Mouse (Mus musculus) testis, adult 2 months (tissue): ENCODE results near the gene Ptgds. TPM values are rescaled to one million over a fixed set of nuclear protein-coding genes. Genes with fewer than 3 reads are reported as not detected.

Experiments
- H3K27ac ChIP-seq: fragments of 200-500 bp; 2 replicates; pipeline ENCODE4 v1.5.1; 2012; ENCODE audit warnings: low read depth, low read length; ENCODE audit not compliant: control insufficient read depth, insufficient read depth
- H3K27me3 ChIP-seq: fragments of 200-500 bp; 2 replicates; pipeline ENCODE4 v1.6.1; 2012; ENCODE audit warnings: mild to moderate bottlenecking, low read length, moderate library complexity; ENCODE audit not compliant: control insufficient read depth, insufficient read depth
- H3K36me3 ChIP-seq: fragments of 200-500 bp; 2 replicates; pipeline ENCODE4 v1.6.1; 2012; ENCODE audit warnings: mild to moderate bottlenecking, low read length; ENCODE audit not compliant: control insufficient read depth, insufficient read depth
- H3K4me1 ChIP-seq: fragments of 200-500 bp; 2 replicates; pipeline ENCODE4 v1.6.1; 2012; ENCODE audit warnings: low read length; ENCODE audit not compliant: control insufficient read depth, insufficient read depth
- H3K4me3 ChIP-seq: fragments of 200-500 bp; 2 replicates; pipeline ENCODE4 v1.5.1; 2012; ENCODE audit warnings: low read depth, mild to moderate bottlenecking, low read length, moderate library complexity, mixed read lengths; ENCODE audit not compliant: control insufficient read depth
- CTCF ChIP-seq: fragments of 200-500 bp; IDR thresholded peaks from 2 replicates; pipeline ENCODE4 v1.5.1; 2012; ENCODE audit warnings: low read depth, mild to moderate bottlenecking, inconsistent platforms, low read length, moderate library complexity; ENCODE audit not compliant: control insufficient read depth, insufficient read depth, insufficient replicate concordance
- POLR2A ChIP-seq: fragments of 200-500 bp; IDR thresholded peaks from 2 replicates; pipeline ENCODE4 v1.6.1; 2012; ENCODE audit warnings: low read depth, mild to moderate bottlenecking, inconsistent platforms, low read length, moderate library complexity; ENCODE audit not compliant: control insufficient read depth
- polyA plus RNA-seq: library from polyadenylated mRNA; depleted of rRNA; stranded (reverse); fragments of >200 nt; gene quantifications from 2 replicates; pipeline ENCODE4 v1.2.3, GENCODE M21; 2012

Ptgds gene
- polyA plus RNA-seq, 1 experiment, result 311 TPM

DNA sequence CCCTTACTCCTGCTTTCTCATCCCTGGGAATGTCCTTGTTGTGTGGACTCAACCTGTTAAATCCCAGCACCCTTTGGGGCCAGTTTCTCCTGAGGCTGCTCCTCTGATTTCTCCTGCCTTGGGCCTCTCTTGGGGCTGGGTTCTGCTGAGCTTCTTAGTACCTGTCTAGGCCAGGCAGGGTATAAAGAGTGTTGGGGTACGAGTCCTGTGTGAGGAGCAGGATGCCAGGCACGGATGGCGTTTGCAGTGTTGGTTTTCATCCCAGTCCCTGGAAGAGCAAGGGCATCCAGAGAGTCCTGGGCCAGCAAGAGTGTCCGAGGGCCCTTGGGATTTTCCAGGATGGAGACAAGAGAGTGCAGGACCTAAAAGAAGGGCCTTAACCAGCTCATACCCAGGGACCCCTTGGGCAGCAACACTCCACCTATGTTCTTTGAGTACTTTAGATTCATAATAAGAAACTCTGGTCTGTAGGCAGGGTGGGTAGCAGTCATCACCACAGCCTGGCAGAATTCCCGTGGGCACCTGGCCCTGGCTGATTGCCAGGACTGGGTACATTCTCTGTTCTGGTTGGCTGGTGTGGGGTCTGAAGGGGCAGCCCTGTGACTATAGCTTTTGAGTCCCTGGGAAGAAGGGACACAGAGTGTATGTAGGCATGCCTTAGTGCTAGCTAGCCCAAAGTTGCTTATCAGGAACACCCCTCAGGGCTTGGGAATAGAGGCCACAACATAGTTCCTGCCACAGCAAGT is 40.2 kb downstream of the Ptgds start:
- Histone ChIP-seq H3K4me1 (peaks cover 9% of the 10 kb centered on the region), H3K27ac (no peak overlapping the region)

DNA sequence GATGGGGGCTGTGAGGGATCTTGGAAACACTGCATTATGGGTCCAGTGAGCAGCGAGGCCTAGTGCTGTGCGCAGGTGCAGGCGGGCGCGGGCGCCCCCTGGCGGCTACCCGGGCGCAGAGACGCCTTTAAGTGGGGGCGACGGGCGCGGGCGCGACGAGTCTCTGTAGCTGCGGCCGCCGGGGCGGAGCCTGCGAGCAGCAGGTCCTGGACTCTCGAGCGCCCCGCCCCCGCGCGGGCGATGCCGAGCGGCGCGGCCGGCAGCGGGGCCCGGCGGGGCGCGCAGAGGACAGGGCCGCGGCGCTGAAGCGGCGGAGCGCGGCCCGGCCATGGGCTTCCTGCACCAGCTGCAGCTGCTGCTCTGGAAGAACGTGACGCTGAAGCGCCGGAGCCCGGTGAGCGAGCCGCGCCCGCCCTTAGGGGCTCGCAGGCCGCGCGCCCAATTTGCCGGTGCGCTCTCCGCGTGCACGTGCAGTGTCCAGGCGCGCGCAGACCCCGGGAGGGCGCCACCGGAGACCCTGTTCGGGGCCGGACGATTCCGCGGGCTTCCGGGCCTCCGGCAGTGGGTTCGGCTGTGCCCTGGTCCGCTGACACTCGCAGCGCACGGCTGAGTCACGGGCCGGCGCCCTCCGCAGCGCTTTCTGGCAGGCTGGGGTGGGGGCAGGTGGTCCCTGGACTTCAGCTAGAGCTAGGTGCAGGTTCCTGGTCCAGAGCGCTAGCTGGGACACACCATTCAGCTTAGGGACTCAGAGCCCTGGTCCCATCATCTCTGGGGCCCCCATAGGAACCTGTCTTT is 41.2 kb downstream of the Ptgds start, which contains the start of gene Abca2:
Gene Abca2, plus strand, starts transcription at position 262 of the 795 bp plus-strand sequence.
- TF ChIP-seq POLR2A (peak; percentile 9; the same call in 1 of the 2 replicates), CTCF (peak; percentile 92)
- H3K4me1 ChIP-seq, result peaks cover 9% of the 10 kb centered on the region
- no peaks in the 10 kb centered on the region for H3K27me3 ChIP-seq
- no peaks in the 10 kb centered on the region for H3K36me3 ChIP-seq
- peak within 1 kb of the TSS; percentile 30 for H3K27ac ChIP-seq
- peak within 1 kb of the TSS; percentile 79 for H3K4me3 ChIP-seq

More for the DNA sequence above, 40.2 kb downstream of the Ptgds start:
- Histone ChIP-seq H3K27me3 (no peaks in the 10 kb centered on the region), H3K4me3 (no peak overlapping the region), H3K36me3 (no peaks in the 10 kb centered on the region)
- no peak for TF ChIP-seq POLR2A

DNA sequence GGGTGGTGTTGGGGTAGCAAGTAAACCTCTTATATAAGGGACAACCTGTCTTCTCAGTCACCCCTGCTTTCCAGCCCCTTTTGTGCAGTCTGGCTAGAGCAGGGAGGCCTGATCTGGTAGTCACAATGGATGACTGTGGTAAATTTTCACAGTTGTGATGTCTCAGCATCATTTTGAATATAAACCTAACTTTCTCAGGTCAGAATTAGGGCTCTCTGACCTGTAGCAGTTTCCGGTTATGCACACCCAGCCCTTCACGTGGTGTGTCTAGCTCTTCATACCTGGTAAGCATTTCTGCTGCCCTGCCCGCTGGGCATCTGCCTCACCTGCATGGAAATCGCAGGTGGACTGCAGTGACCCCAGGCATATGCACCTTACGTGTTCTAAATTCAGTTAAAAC is 42.6 kb downstream of the Ptgds start:
- Histone ChIP-seq H3K27ac (no peak overlapping the region), H3K4me1 (peaks cover 9% of the 10 kb centered on the region), H3K36me3 (no peaks in the 10 kb centered on the region), H3K27me3 (no peaks in the 10 kb centered on the region), H3K4me3 (no peak overlapping the region)
- TF ChIP-seq POLR2A (no peak), CTCF (no peak)

- Histone ChIP-seq H3K36me3 (no peaks in the 10 kb centered on the region), H3K27me3 (no peaks in the 10 kb centered on the region), H3K27ac (no peak overlapping the region), H3K4me1 (peaks cover 9% of the 10 kb centered on the region), H3K4me3 (no peak overlapping the region)
- TF ChIP-seq POLR2A, result no peak
- TF ChIP-seq CTCF, result peak; percentile 66; the same call in 1 of the 2 replicates
Observed at GRCm38 (mm10) chr2:25426721-25427191, 43.1 kb downstream of the Ptgds start.

DNA sequence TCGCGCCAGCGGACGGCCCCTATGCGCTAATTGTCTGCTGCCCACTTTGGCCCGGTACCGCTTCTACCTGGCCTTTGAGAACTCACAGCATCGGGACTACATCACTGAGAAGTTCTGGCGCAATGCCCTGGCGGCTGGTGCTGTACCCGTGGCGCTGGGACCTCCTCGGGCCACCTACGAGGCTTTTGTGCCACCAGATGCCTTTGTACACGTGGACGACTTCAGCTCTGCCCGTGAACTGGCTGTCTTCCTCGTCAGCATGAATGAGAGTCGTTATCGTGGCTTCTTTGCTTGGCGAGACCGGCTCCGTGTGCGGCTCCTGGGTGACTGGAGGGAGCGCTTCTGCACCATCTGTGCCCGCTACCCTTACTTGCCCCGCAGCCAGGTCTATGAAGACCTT is 44.4 kb downstream of the Ptgds start:
- Histone ChIP-seq H3K27me3 (no peaks in the 10 kb centered on the region), H3K4me3 (peak overlapping the region; percentile 8; the same call in 1 of the 2 replicates)

GRCm38 (mm10) chr2:25423626-25424025 is 46.2 kb downstream of the Ptgds start:
- Histone ChIP-seq H3K4me3 (no peak overlapping the region), H3K4me1 (peaks cover 3% of the 10 kb centered on the region; the same call in 1 of the 2 replicates), H3K36me3 (no peaks in the 10 kb centered on the region), H3K27me3 (no peaks in the 10 kb centered on the region), H3K27ac (no peak overlapping the region)
- no peak for TF ChIP-seq CTCF

More for the DNA sequence above, 44.4 kb downstream of the Ptgds start:
- Histone ChIP-seq H3K4me1 (peaks cover 9% of the 10 kb centered on the region), H3K36me3 (no peaks in the 10 kb centered on the region), H3K27ac (no peak overlapping the region)
- TF ChIP-seq POLR2A (no peak), CTCF (no peak)

DNA sequence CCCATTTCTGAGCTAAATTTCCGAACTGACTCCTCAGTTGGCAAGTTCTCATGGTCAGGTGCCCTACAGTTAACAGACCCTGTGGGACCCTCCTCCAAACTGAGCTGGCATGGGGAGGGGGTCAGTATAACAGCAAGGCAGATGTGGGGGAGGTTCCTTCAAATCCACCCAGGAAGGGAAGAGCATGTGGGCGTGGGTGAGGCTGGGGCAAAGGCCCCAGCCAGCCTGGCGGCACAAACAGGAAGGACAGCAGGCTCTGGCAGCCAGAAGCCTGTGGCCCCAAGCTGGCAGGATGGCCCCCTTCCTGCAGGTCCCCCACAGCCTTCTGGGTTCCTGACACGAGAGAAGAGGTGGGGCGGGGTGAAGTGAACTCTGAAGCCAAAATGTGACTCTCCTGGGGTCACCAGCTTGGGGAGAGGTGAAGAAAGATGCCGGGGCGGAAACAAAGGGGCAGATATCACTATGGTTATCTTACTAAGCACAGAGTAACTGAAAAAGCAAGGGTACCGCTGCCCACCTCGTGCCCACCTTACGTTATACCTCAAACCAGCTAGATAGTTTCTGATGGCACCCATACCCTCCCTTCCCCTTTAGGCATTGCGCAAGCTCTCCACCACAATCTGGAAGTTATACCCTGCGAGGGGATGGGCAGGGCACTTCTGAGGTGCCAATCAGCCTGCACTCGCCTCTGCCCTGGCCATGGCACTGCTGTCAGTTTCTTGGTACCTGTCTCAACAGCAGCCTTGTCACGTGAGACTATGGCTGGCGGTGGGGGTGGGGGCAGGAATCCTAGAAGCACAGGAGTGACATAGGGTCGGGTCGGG is 47.0 kb downstream of the Ptgds start, which contains the start of gene Fut7:
Gene Fut7, plus strand, starts transcription at position 681 of the 824 bp plus-strand sequence.
- no peak within 1 kb of the TSS for H3K27ac ChIP-seq
- H3K4me3 ChIP-seq, result no peak within 1 kb of the TSS
- TF ChIP-seq CTCF (no peak), POLR2A (no peak)
- H3K27me3 ChIP-seq, result no peaks in the 10 kb centered on the region
- peaks cover 3% of the 10 kb centered on the region; the same call in 1 of the 2 replicates for H3K4me1 ChIP-seq
- H3K36me3 ChIP-seq, result no peaks in the 10 kb centered on the region
